Mouse (Mus musculus): ENCODE data around the gene Fam120a. TPM values are rescaled to one million over a fixed set of nuclear protein-coding genes. Genes with fewer than 3 reads are reported as not detected.
A peak's percentile ranks its signal among the peaks of the same experiment; 100 is the strongest.

The Fam120a gene
- polyA plus RNA-seq, 1 experiment, result 60.7 TPM

DNA sequence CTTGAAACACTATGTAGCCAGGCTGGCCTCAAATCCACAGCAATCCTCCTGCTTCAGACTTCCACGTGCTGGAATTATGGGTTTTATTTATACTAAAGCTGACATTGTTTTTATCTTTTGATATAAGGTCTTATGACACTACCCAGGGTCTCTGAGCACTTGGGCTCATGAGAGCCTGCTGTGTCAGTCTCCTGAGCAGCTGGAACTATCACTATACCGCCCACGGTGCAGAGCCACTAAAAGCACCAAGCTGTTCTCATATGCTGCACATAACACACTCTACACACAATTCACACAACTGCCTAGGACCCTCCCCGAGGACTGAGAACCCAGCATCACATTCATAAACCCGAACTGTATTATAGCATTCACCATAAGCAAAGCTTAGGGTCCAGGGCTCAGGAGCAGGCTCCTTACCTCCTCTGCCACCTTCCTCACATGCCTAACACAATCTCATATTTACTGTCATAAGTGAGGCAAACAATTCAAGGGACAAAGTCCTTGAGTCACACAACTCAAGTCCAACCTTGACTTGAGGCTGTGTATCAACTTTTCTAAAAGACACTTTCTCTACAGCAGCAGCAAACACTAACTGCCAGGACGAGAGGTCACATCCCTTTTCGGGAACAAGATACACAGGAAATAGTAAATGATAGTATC lies 47.9 kb downstream of the Fam120a start:
- H3K27me3 ChIP-seq (replicated peaks), result no peaks in the 10 kb centered on the region
- TF ChIP-seq FLI1 (IDR thresholded peaks at IDR 0.05; ENCODE audit: low read length), result no peak
- no peak for TF ChIP-seq GATA1 (IDR thresholded peaks at IDR 0.05; ENCODE audit: borderline replicate concordance, low read length)
- H3K36me3 ChIP-seq (replicated peaks; ENCODE audit: low read length), result peaks cover 91% of the 10 kb centered on the region

DNA sequence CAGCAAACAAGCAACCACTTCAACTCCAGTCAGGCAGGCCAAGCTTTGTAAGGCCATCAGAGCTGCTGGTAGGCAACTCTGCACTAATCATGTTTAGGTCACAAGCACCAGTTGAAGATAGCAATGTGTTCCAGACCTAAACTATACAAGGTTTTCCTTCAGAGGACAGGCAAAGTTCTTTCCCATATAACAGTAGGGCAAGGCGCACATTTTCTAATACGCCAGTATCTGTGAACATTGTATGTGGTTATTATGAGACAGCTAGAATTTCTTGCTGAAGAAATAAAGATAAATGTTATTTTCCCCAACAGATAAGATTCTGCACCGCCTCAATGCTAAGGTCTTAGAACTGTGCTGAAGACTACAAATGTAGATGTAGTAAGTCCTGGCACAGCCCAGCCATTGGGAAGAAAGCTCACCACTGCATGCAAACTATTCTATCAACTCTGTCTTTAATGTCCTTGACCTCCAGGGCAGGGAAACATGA lies 50.7 kb downstream of the Fam120a start:
- Histone ChIP-seq H3K4me1 (peaks cover 27% of the 10 kb centered on the region), H3K27me3 (replicated peaks) (no peaks in the 10 kb centered on the region), H3K9me3 (no peaks in the 10 kb centered on the region), H3K36me3 (replicated peaks; ENCODE audit: low read length) (peaks cover 96% of the 10 kb centered on the region), H3K4me3 (replicated peaks) (no peak overlapping the region)
- TF ChIP-seq GATA1 (IDR thresholded peaks at IDR 0.05; ENCODE audit: borderline replicate concordance, low read length) (no peak), FLI1 (IDR thresholded peaks at IDR 0.05; ENCODE audit: low read length) (no peak)

More for the DNA sequence above, 47.9 kb downstream of the Fam120a start:
- Histone ChIP-seq H3K4me1 (peaks cover 40% of the 10 kb centered on the region), H3K9me3 (no peaks in the 10 kb centered on the region), H3K4me3 (replicated peaks) (no peak overlapping the region)

DNA sequence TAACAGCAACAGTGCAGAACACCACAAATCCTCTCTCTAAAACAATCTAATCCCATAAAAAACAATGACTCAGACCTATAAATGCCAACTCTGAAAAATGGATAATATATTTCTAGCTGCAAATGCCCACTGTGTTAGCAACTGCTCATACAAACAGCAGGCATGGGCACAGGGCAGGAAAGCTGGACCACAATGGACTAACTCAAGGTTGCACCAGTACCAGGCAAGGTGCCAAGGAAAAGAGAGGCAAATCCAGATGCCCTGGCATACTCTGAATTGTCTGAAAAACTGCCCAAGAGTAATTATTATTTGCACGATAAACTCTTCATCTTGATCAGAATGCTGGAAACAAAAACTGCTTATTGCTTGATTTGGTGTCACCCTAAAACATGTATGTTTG lies 54.1 kb downstream of the Fam120a start:
- H3K4me3 ChIP-seq (replicated peaks), result no peak overlapping the region
- no peaks in the 10 kb centered on the region for H3K9me3 ChIP-seq
- peaks cover 96% of the 10 kb centered on the region for H3K36me3 ChIP-seq (replicated peaks; ENCODE audit: low read length)
- no peaks in the 10 kb centered on the region for H3K27me3 ChIP-seq (replicated peaks)
- TF ChIP-seq GATA1 (IDR thresholded peaks at IDR 0.05; ENCODE audit: borderline replicate concordance, low read length), result no peak
- no peak for TF ChIP-seq FLI1 (IDR thresholded peaks at IDR 0.05; ENCODE audit: low read length)
- H3K4me1 ChIP-seq, result no peaks in the 10 kb centered on the region

DNA sequence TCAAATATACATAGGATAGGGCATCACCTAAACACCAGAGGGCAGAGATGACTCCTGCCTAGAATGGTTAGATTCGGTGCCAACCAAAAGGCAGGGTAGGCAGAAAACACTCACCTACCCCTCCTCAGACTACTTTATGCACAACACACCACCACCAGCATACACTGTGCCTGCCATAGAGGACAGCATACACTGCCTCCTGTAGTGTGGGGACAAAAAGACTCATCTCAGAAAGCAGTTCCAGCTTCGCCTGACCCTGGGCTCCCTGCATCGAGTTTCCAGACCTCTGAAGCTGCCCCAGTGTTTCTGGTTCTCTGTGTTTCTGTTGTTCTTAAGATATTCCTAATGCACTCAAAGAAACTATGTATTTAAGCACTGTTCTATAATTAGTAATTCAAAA lies 54.7 kb downstream of the Fam120a start:
- H3K4me1 ChIP-seq, result 0 out of 2 replicates have a peak, but pooled peaks cover 3% of the 10 kb centered on the region
- TF ChIP-seq FLI1 (IDR thresholded peaks at IDR 0.05; ENCODE audit: low read length) (no peak), GATA1 (IDR thresholded peaks at IDR 0.05; ENCODE audit: borderline replicate concordance, low read length) (no peak)
- no peaks in the 10 kb centered on the region for H3K9me3 ChIP-seq
- H3K4me3 ChIP-seq (replicated peaks), result no peak overlapping the region
- peaks cover 97% of the 10 kb centered on the region for H3K36me3 ChIP-seq (replicated peaks; ENCODE audit: low read length)
- H3K27me3 ChIP-seq (replicated peaks), result no peaks in the 10 kb centered on the region

DNA sequence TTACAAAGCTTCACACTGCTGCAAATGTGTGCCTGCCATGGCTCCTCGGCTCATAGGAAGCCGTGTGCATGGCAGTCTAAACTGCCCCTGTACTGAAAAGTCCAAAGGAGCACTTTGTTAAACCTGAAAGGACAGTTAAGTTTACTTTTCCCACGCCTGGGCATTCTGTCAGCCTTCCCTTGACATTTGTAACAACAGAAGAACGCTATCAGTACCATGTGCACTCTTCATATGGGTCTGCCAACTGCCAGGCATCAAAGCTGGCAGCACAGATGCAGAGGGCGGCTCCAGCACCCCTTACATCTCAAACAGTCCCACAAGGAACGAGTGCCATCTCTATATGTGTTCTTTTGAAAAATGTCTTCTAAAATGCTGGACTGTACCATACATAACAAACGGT lies 56.4 kb downstream of the Fam120a start:
- Histone ChIP-seq H3K36me3 (replicated peaks; ENCODE audit: low read length) (peaks cover 98% of the 10 kb centered on the region), H3K9me3 (no peaks in the 10 kb centered on the region), H3K27me3 (replicated peaks) (no peaks in the 10 kb centered on the region), H3K4me3 (replicated peaks) (no peak overlapping the region), H3K4me1 (0 out of 2 replicates have a peak, but pooled peaks cover 3% of the 10 kb centered on the region)
- no peak for TF ChIP-seq GATA1 (IDR thresholded peaks at IDR 0.05; ENCODE audit: borderline replicate concordance, low read length)
- no peak for TF ChIP-seq FLI1 (IDR thresholded peaks at IDR 0.05; ENCODE audit: low read length)

DNA sequence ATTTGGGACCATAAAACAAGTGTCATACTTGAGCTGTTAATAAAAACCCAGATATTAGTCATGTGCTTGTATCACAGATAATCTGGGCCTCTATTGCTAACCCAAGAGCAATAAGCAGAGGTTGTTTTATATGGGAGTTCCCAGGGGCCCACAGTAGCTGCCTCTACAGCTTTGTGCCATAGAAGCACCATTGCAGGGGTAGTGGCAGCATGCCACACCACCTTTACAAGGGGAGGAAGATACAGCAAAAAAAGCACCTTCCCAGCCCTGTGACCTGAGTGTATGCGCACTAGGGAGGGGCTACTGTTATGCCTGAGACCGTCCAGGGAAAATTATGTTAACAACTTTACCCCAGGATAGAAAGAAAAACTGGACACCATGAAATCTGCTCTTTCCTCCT lies 62.4 kb downstream of the Fam120a start:
- Histone ChIP-seq H3K4me1 (peaks cover 6% of the 10 kb centered on the region; the same call in 1 of the 2 replicates), H3K36me3 (replicated peaks; ENCODE audit: low read length) (peaks cover 96% of the 10 kb centered on the region), H3K27me3 (replicated peaks) (no peaks in the 10 kb centered on the region), H3K4me3 (replicated peaks) (no peak overlapping the region), H3K9me3 (no peaks in the 10 kb centered on the region)
- no peak for TF ChIP-seq GATA1 (IDR thresholded peaks at IDR 0.05; ENCODE audit: borderline replicate concordance, low read length)
- no peak for TF ChIP-seq FLI1 (IDR thresholded peaks at IDR 0.05; ENCODE audit: low read length)

DNA sequence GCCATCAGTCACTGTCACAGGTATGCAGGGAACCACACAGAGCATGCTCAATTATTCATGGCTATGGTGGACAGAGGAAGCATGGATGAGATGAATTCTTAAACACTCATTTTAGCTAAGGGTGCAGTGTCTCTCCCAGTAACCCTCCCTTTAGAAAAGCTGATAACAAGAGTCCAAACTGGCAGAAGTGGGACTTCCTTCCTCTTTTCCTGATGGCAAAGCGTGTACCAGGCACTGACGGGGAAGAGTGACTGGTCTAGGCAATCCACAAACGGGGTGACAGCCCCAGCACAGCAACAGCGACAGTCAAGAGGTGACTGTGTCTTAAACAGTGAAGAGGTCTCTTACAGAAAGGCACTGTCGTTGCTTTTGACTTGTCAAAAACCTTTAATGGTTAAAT lies 72.4 kb downstream of the Fam120a start:
- Histone ChIP-seq H3K4me3 (replicated peaks) (peak overlapping the region; percentile 71), H3K4me1 (peaks cover 32% of the 10 kb centered on the region), H3K36me3 (replicated peaks; ENCODE audit: low read length) (peaks cover 97% of the 10 kb centered on the region), H3K27me3 (replicated peaks) (no peaks in the 10 kb centered on the region), H3K9me3 (no peaks in the 10 kb centered on the region)
- no peak for TF ChIP-seq FLI1 (IDR thresholded peaks at IDR 0.05; ENCODE audit: low read length)
- no peak for TF ChIP-seq GATA1 (IDR thresholded peaks at IDR 0.05; ENCODE audit: borderline replicate concordance, low read length)

DNA sequence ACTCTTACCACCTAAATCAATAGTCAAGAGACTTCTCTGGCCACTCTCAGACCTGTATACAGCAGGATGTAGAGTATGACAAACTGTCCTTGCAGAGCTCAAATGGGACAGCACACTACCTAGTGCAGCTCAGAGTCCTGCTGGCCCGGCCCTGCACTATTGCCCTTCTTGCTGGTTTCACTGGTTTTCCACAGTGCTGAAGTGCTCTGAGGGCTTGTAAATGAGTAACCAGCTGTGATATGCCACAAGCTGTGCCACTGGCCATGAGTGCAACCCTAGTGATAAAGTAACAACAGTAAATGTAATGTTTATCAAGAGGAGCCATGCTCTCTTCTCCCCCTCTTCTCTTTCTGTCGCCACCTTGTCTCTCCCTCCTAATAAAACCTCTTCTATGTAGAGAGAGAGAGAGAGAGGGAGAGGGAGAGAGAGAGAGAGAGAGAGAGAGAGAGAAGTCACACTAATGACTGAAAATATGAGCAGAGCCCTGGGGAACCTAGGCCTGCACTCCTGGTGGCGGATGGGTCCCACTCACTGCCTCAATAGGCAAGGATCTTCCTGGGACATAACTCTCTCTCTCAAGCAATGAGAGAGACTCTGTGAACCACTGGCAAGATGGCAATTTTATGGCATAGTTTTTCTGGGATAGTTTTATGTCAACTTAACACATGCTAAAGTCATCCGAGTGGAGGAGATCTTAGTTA lies 77.4 kb downstream of the Fam120a start:
- Histone ChIP-seq H3K4me1 (peaks cover 7% of the 10 kb centered on the region), H3K9me3 (no peaks in the 10 kb centered on the region), H3K4me3 (replicated peaks) (no peak overlapping the region), H3K27me3 (replicated peaks) (no peaks in the 10 kb centered on the region), H3K36me3 (replicated peaks; ENCODE audit: low read length) (peaks cover 98% of the 10 kb centered on the region)
- TF ChIP-seq GATA1 (IDR thresholded peaks at IDR 0.05; ENCODE audit: borderline replicate concordance, low read length) (no peak), FLI1 (IDR thresholded peaks at IDR 0.05; ENCODE audit: low read length) (no peak)

DNA sequence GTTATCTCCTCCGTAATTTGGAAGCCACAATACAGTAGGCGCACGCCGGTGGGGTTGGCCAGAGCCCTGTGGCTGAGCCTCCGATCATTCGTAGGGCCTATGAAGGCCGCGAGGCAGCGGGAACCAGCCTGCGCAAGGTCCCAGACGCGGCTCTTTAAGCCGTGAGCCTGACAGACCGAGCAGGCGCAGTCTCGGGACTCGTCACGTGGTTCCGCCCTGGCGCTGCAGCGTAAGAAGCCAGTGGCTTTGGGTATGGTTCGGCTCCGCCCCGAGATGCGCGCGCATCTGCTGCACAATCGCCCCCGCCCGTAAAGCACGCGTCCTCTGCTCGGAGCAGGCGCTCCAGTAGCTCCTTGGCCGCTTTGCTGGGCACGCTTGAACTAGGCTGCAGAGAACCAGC lies 89.3 kb downstream of the Fam120a start:
- Histone ChIP-seq H3K4me3 (replicated peaks) (peak overlapping the region; percentile 89), H3K4me1 (peaks cover 43% of the 10 kb centered on the region), H3K36me3 (replicated peaks; ENCODE audit: low read length) (peaks cover 50% of the 10 kb centered on the region), H3K9me3 (no peaks in the 10 kb centered on the region), H3K27me3 (replicated peaks) (no peaks in the 10 kb centered on the region)
- no peak for TF ChIP-seq FLI1 (IDR thresholded peaks at IDR 0.05; ENCODE audit: low read length)
- TF ChIP-seq GATA1 (IDR thresholded peaks at IDR 0.05; ENCODE audit: borderline replicate concordance, low read length), result no peak

DNA sequence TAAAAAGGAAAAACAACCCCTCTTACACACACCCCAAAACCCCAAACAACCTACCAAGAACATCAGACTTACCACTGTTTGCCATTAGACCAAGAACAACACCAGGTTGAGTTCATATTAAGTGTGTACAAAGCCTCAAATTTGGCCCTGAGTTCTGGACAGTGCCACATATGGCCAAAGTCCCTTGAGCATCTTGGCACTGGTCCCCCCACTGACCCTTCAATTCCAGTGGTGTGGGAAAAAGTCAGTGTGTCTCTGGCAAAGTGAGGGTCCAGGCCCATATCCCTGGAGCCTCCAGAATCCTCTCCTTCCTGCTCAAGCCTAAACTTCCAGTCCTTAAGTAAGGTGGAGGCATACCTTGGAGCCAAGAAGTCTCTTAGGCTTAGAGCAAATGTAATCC lies 90.0 kb downstream of the Fam120a start:
- Histone ChIP-seq H3K36me3 (replicated peaks; ENCODE audit: low read length) (peaks cover 44% of the 10 kb centered on the region), H3K4me3 (replicated peaks) (peak overlapping the region; percentile 89), H3K4me1 (peaks cover 50% of the 10 kb centered on the region), H3K27me3 (replicated peaks) (no peaks in the 10 kb centered on the region), H3K9me3 (no peaks in the 10 kb centered on the region)
- no peak for TF ChIP-seq GATA1 (IDR thresholded peaks at IDR 0.05; ENCODE audit: borderline replicate concordance, low read length)
- TF ChIP-seq FLI1 (IDR thresholded peaks at IDR 0.05; ENCODE audit: low read length), result no peak

Data from megakaryocyte, embryonic 14.5 days (primary cell).